Mouse (Mus musculus) frontal cortex, postnatal 14 days (tissue): Measurements from ENCODE around the gene Glis3.

Source experiments
- DNase-seq, 2 experiments: peaks; one replicate each; pipeline ENCODE4 v3.0.0; 2022; ENCODE audit warnings: low spot score in 2 of 2

Gene Glis3

GRCm38 (mm10) chr19:28383425-28383824 is 296.5 kb downstream of the Glis3 start:
- DNase-seq = no peak

- no peak for DNase-seq
Measured at GRCm38 (mm10) chr19:28382168-28382911, 297.5 kb downstream of the Glis3 start.

- no peak for DNase-seq
Measured at GRCm38 (mm10) chr19:28381441-28381840, 298.4 kb downstream of the Glis3 start.

- DNase-seq = no peak
Measured at GRCm38 (mm10) chr19:28380691-28381262, 299.1 kb downstream of the Glis3 start.

GRCm38 (mm10) chr19:28377788-28378295 is 302.0 kb downstream of the Glis3 start:
- DNase-seq = no peak

GRCm38 (mm10) chr19:28376401-28376800 is 303.5 kb downstream of the Glis3 start:
- DNase-seq = no peak

GRCm38 (mm10) chr19:28375746-28376145 is 304.1 kb downstream of the Glis3 start:
- no peak for DNase-seq

- DNase-seq = no peak
Measured at GRCm38 (mm10) chr19:28374524-28374923, 305.4 kb downstream of the Glis3 start.

GRCm38 (mm10) chr19:28368215-28368614 is 311.7 kb downstream of the Glis3 start:
- no peak for DNase-seq

GRCm38 (mm10) chr19:28367274-28367673 is 312.6 kb downstream of the Glis3 start:
- no peak for DNase-seq

- no peak for DNase-seq
Measured at GRCm38 (mm10) chr19:28366766-28367165, 313.1 kb downstream of the Glis3 start.

GRCm38 (mm10) chr19:28365897-28366296 is 314.0 kb downstream of the Glis3 start:
- DNase-seq = no peak

GRCm38 (mm10) chr19:28360884-28361283 is 319.0 kb downstream of the Glis3 start:
- no peak for DNase-seq

GRCm38 (mm10) chr19:28357595-28357994 is 322.3 kb downstream of the Glis3 start:
- DNase-seq = no peak

GRCm38 (mm10) chr19:28351068-28352066 is 328.5 kb downstream of the Glis3 start:
- no peak for DNase-seq

- DNase-seq = no peak
Measured at GRCm38 (mm10) chr19:28347080-28347825, 332.6 kb downstream of the Glis3 start.

GRCm38 (mm10) chr19:28343640-28344039 is 336.2 kb downstream of the Glis3 start:
- no peak for DNase-seq

GRCm38 (mm10) chr19:28337574-28337973 is 342.3 kb downstream of the Glis3 start:
- no peak for DNase-seq

GRCm38 (mm10) chr19:28336651-28337510 is 343.0 kb downstream of the Glis3 start:
- no peak for DNase-seq

GRCm38 (mm10) chr19:28335890-28336289 is 344.0 kb downstream of the Glis3 start:
- no peak for DNase-seq
